Mouse (Mus musculus) testis, adult 2 months (tissue): ENCODE results near the gene Sirt6.
"Not testable (repeated sequence)": the region's sequence is repeated elsewhere in the genome, so short reads cannot be mapped to it uniquely, and the experiment has no call there.

Experiments used
- CTCF ChIP-seq: fragments of 200-500 bp; IDR thresholded peaks from 2 replicates; pipeline ENCODE4 v1.5.1; 2012; ENCODE audit warnings: low read depth, mild to moderate bottlenecking, inconsistent platforms, low read length, moderate library complexity; ENCODE audit not compliant: control insufficient read depth, insufficient read depth, insufficient replicate concordance
- POLR2A ChIP-seq: fragments of 200-500 bp; IDR thresholded peaks from 2 replicates; pipeline ENCODE4 v1.6.1; 2012; ENCODE audit warnings: low read depth, mild to moderate bottlenecking, inconsistent platforms, low read length, moderate library complexity; ENCODE audit not compliant: control insufficient read depth

- TF ChIP-seq POLR2A, result peak; percentile 38; the same call in 1 of the 2 replicates
- not testable (repeated sequence) for TF ChIP-seq CTCF
Observed at GRCm38 (mm10) chr10:81648803-81649775, 21.5 kb upstream of the Sirt6 start, which contains the start of gene Gm10778.
